Mouse (Mus musculus): ENCODE results near the gene Musk.

GRCm38 (mm10) chr4:58330864-58331638 lies 45.3 kb downstream of the Musk start:
- no peak for TF ChIP-seq CTCF (IDR thresholded peaks at IDR 0.05; ENCODE audit: low read depth)
- no peak for TF ChIP-seq EP300 (optimal IDR thresholded peaks at IDR 0.05)
